Mouse (Mus musculus): ENCODE data around the gene Atp6v1e2.

DNA sequence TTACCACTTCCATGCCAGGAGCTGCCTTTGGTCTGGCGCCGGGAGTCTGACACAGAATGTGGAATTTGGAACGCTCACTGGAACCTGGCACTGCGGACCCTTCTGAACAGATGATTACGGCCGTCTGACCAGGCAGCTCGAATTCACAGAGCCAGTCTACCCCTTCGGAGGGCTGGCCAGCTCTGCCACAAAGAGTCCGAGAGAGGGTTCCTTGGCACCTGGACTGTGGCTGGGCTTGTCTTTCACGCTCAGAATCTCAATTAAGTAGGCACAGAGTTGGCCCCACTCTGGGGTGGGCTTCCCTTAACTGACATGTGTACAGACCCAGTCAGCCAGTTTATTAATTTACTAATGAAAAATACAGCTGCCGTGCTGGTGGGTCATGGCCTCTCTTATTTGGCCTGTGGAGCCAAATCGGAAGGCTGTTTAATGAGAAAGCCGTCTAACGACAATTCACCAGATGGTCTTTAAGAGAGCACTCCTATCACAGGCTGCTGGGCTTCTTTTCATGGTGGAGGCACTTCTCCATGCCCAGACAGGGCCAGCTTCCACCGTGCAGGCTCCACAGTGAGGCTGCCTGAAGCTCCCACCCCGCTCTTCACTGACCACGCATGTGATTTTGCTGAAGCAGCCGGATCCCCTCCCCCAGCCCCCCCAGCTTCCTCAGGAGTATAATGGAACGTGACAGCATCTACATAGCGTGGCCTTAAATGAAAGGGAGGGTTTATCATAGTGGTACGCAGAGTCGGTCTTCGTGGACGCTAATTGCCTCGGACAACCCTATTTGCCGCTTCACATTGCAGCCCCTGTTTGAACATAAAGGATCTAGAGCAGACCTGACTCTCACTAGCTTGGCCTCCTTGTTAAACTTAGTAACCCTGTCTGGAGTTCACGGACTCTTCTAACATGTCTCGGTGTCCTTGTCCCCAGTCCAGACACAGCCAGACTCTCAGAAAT is at the start of gene Atp6v1e2:
- TF ChIP-seq CTCF (conservative IDR thresholded peaks at IDR 0.05; ENCODE audit: insufficient read depth, insufficient read length, low read depth, low read length): no peak
- no peak for TF ChIP-seq POLR2A (IDR thresholded peaks at IDR 0.05; ENCODE audit: low read depth, low read length)
